Mouse (Mus musculus) testis, adult 2 months (tissue): ENCODE results near the gene Pa2g4. TPM values are rescaled to one million over a fixed set of nuclear protein-coding genes. Genes with fewer than 3 reads are reported as not detected.
A peak's percentile ranks its signal among the peaks of the same experiment; 100 is the strongest.
"Not testable (repeated sequence)": the region's sequence is repeated elsewhere in the genome, so short reads cannot be mapped to it uniquely, and the experiment has no call there.

Experiments used
- H3K27ac ChIP-seq: fragments of 200-500 bp; 2 replicates; pipeline ENCODE4 v1.5.1; 2012; ENCODE audit warnings: low read depth, low read length; ENCODE audit not compliant: control insufficient read depth, insufficient read depth
- H3K27me3 ChIP-seq: fragments of 200-500 bp; 2 replicates; pipeline ENCODE4 v1.6.1; 2012; ENCODE audit warnings: mild to moderate bottlenecking, low read length, moderate library complexity; ENCODE audit not compliant: control insufficient read depth, insufficient read depth
- H3K36me3 ChIP-seq: fragments of 200-500 bp; 2 replicates; pipeline ENCODE4 v1.6.1; 2012; ENCODE audit warnings: mild to moderate bottlenecking, low read length; ENCODE audit not compliant: control insufficient read depth, insufficient read depth
- H3K4me1 ChIP-seq: fragments of 200-500 bp; 2 replicates; pipeline ENCODE4 v1.6.1; 2012; ENCODE audit warnings: low read length; ENCODE audit not compliant: control insufficient read depth, insufficient read depth
- H3K4me3 ChIP-seq: fragments of 200-500 bp; 2 replicates; pipeline ENCODE4 v1.5.1; 2012; ENCODE audit warnings: low read depth, mild to moderate bottlenecking, low read length, moderate library complexity, mixed read lengths; ENCODE audit not compliant: control insufficient read depth
- CTCF ChIP-seq: fragments of 200-500 bp; IDR thresholded peaks from 2 replicates; pipeline ENCODE4 v1.5.1; 2012; ENCODE audit warnings: low read depth, mild to moderate bottlenecking, inconsistent platforms, low read length, moderate library complexity; ENCODE audit not compliant: control insufficient read depth, insufficient read depth, insufficient replicate concordance
- POLR2A ChIP-seq: fragments of 200-500 bp; IDR thresholded peaks from 2 replicates; pipeline ENCODE4 v1.6.1; 2012; ENCODE audit warnings: low read depth, mild to moderate bottlenecking, inconsistent platforms, low read length, moderate library complexity; ENCODE audit not compliant: control insufficient read depth
- polyA plus RNA-seq: library from polyadenylated mRNA; depleted of rRNA; stranded (reverse); fragments of >200 nt; gene quantifications from 2 replicates; pipeline ENCODE4 v1.2.3, GENCODE M21; 2012

Gene Pa2g4
- polyA plus RNA-seq, 1 experiment = 36.5 TPM

DNA sequence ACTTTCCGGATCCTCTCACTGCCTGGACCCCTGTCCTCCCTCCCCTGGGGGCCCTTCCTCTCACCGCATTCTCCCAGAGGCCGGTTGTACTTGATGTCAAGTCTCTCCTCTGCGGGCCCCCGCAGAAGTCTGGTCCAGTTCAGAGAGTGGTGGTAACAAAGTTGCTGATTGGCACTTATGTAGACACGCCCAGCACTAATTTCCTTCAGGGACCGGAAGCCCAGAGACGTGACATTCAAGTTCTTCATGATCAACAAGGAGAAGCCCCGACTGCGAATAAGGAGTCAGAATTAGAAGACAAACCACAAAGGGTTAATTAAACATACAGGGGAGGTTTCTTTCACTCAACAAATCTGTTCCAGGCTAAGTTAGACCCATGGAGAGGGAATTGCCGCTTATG, 12.5 kb upstream of the Pa2g4 start:
- H3K36me3 ChIP-seq = no peaks in the 10 kb centered on the region
- TF ChIP-seq CTCF = no peak
- TF ChIP-seq POLR2A = no peak

GRCm38 (mm10) chr10:128575063-128575462, 9.3 kb upstream of the Pa2g4 start:
- H3K27ac ChIP-seq = no peak overlapping the region
- no peaks in the 10 kb centered on the region for H3K27me3 ChIP-seq
- peak; percentile 16; the same call in 1 of the 2 replicates for TF ChIP-seq CTCF
- TF ChIP-seq POLR2A = no peak
- H3K4me1 ChIP-seq = no peaks in the 10 kb centered on the region
- no peaks in the 10 kb centered on the region for H3K36me3 ChIP-seq
- H3K4me3 ChIP-seq = no peak overlapping the region

More for the DNA sequence above, 12.5 kb upstream of the Pa2g4 start:
- Histone ChIP-seq H3K4me3 (no peak overlapping the region), H3K27ac (no peak overlapping the region), H3K27me3 (no peaks in the 10 kb centered on the region), H3K4me1 (peaks cover 4% of the 10 kb centered on the region)

DNA sequence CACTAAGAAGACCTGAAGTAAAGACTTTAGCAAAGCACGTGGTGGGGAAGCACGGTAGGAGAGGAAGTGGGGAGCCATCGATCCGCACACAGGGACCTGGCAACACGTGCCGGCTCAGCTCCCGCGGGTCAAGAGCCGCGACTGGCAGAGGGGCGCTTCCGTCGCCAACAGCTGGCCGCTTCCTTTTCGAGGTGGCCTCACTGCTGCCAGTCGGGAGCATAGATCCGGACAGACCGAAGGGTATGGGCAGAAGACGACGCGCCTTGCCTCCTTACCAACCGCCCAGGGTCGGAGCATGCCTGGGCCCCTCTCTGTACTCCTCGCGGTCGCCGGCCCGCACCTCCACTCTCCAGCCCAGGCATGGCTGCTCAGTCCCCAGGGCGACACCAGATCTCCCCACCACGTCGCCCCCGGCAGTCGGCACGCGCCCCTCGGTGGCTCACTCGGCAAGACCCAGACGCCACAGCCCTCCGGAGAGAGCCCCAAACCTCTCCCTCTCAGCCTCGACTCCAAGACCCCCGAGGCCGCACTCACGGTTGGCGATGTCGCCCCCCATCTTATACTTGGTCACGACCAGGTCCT, 490 bp downstream of the Pa2g4 start:
- Histone ChIP-seq H3K27ac (peak overlapping the region; percentile 80), H3K36me3 (peaks cover 3% of the 10 kb centered on the region), H3K4me1 (peaks cover 2% of the 10 kb centered on the region; the same call in 1 of the 2 replicates), H3K4me3 (peak overlapping the region; percentile 90), H3K27me3 (no peaks in the 10 kb centered on the region)
- no peak for TF ChIP-seq POLR2A
- no peak for TF ChIP-seq CTCF

- no peaks in the 10 kb centered on the region for H3K27me3 ChIP-seq
- H3K36me3 ChIP-seq = peaks cover 3% of the 10 kb centered on the region
- peaks cover 2% of the 10 kb centered on the region; the same call in 1 of the 2 replicates for H3K4me1 ChIP-seq
- no peak overlapping the region for H3K4me3 ChIP-seq
- no peak overlapping the region for H3K27ac ChIP-seq
- TF ChIP-seq POLR2A (no peak), CTCF (no peak)
These were observed 2.2 kb downstream of the Pa2g4 start for GRCm38 (mm10) chr10:128563544-128563943.

DNA sequence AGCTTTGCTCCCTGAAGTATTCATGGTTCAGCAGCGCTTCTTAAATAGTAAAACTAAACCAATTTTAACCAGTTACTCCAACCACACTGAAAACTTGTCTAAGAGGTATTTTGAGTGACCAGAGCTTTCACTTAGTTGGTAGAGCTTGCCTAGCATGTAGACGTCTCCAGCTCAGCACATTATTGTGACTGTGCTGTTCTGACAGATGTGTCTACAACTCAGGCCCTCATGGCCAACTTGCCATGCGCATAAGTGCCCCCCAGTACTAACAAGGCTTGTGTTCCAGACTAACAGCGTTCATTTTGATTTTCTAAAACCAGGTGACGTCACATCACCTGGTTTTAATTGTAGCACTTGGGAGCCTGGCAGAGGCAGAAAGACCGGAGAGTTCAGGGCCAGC, 8.8 kb downstream of the Pa2g4 start:
- no peak overlapping the region for H3K4me3 ChIP-seq
- no peak for TF ChIP-seq CTCF
- no peak for TF ChIP-seq POLR2A
- H3K27ac ChIP-seq = no peak overlapping the region
- no peaks in the 10 kb centered on the region for H3K4me1 ChIP-seq
- no peaks in the 10 kb centered on the region for H3K27me3 ChIP-seq
- H3K36me3 ChIP-seq = peaks cover 3% of the 10 kb centered on the region

- Histone ChIP-seq H3K27ac (no peak overlapping the region), H3K4me1 (no peaks in the 10 kb centered on the region), H3K36me3 (peaks cover 3% of the 10 kb centered on the region), H3K27me3 (no peaks in the 10 kb centered on the region), H3K4me3 (no peak overlapping the region)
- TF ChIP-seq CTCF (no peak), POLR2A (no peak)
These were observed 9.5 kb downstream of the Pa2g4 start for GRCm38 (mm10) chr10:128556286-128556685.

GRCm38 (mm10) chr10:128555567-128555966, 10.2 kb downstream of the Pa2g4 start:
- H3K36me3 ChIP-seq, H3K27me3 ChIP-seq: not testable (repeated sequence)

DNA sequence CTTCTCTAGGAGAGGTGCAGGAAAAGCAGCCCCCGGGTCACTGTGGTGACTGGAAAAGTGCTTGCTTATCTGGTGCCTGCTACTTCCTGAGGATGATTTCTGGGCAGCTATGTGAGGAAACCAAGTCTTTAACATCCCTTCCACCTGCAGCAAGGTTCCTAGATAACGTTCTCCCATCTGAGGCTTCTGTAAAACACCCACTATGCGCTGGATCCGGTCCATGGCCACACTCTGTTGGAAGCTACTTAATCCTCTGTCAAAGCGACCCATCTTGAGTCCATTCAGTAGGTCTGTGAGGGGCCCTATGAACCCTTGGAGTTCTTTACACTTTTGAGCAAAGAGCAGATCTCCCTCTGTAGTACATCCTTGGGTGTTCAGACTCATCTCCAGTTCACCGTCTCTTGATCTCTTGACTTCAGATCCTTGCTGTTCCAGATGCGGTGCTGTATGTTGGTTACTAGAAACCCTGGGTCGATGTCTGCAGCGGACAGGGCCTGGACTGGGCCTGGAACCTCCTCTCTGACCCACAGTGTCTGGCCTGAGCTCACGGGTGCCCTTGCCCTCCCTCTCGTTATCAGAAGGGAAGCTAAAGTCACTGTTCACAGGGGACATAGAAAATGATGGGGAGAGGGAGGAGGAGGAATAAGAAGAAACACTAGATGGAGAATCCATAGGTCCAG, 15.5 kb downstream of the Pa2g4 start:
- not testable (repeated sequence) for H3K4me3 ChIP-seq

More at GRCm38 (mm10) chr10:128555567-128555966, 10.2 kb downstream of the Pa2g4 start:
- H3K27ac ChIP-seq, H3K4me3 ChIP-seq, H3K4me1 ChIP-seq: not testable (repeated sequence)

GRCm38 (mm10) chr10:128549682-128550057, 16.1 kb downstream of the Pa2g4 start:
- not testable (repeated sequence) for H3K4me1 ChIP-seq, H3K27ac ChIP-seq, H3K36me3 ChIP-seq, H3K27me3 ChIP-seq, H3K4me3 ChIP-seq

More for the DNA sequence above, 15.5 kb downstream of the Pa2g4 start:
- not testable (repeated sequence) for H3K4me1 ChIP-seq, H3K36me3 ChIP-seq, H3K27ac ChIP-seq, H3K27me3 ChIP-seq
